Mouse (Mus musculus) brain, embryonic 14.5 days (tissue): ENCODE measurements around the gene Cdkl3. TPM values are rescaled to one million over a fixed set of nuclear protein-coding genes. Genes with fewer than 3 reads are reported as not detected.

Experiments used
- DNase-seq: peaks from one replicate; pipeline ENCODE4 v3.0.0-alpha.2; 2011; ENCODE audit warnings: low read depth
- CTCF ChIP-seq: fragments of 200-500 bp; IDR thresholded peaks from 2 replicates; pipeline ENCODE4 v1.5.1; 2012; ENCODE audit warnings: inconsistent platforms, mild to moderate bottlenecking, moderate library complexity, borderline replicate concordance; ENCODE audit not compliant: insufficient read depth, insufficient read length; ENCODE audit errors: extremely low read depth
- POLR2A ChIP-seq: fragments of 200-500 bp; IDR thresholded peaks from 2 replicates; pipeline ENCODE4 v1.6.1; 2012; ENCODE audit warnings: mild to moderate bottlenecking, inconsistent platforms, borderline replicate concordance; ENCODE audit not compliant: poor library complexity, insufficient read depth, insufficient read length, severe bottlenecking; ENCODE audit errors: extremely low read depth
- polyA plus RNA-seq: library from polyadenylated mRNA; depleted of rRNA; stranded (reverse); fragments of >200 nt; gene quantifications from 2 replicates; pipeline ENCODE4 v1.2.3, GENCODE M21; 2012

Cdkl3 gene
- polyA plus RNA-seq, 1 experiment = 17.1 TPM

DNA sequence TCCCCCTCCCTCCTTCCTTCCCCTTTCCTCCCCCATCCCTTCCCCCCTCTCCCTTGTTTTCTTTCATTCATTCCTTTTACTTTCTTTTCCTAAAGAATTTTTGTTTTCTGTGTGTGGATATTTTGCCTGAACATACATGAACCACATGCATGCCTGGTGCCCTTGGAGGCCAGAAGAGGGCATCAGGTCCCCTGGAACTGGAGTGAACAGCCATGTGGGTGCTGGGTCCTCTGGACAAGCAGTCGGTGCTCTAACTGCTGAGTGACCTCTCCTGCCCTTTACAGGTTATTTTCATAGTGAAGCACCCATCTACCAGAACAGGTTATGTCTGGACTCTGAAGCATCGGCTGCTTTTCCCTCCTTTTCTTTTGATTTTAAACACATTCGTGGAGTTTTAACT lies 60.4 kb downstream of the Cdkl3 start:
- TF ChIP-seq CTCF = peak; percentile 18; the same call in 1 of the 2 replicates
- no peak for TF ChIP-seq POLR2A
- DNase-seq = no peak

DNA sequence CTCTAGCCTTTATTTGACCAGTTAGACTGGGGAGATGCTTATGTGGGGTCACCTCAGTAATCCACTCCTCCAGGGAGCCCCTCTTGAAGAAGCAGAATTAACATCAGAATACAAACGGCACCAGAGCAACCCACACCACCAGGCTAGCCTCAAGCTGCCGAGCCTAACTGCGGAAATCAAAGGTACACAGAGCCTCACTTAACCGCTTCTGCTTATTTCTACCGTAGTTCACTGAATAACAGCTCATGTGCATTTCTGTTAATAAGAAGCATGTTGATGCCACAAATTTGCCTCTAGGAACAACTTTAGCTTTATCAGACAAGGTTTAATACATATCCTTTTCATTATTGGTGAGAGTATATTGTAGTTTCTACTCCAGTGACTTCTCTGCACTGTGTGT lies 61.8 kb downstream of the Cdkl3 start:
- DNase-seq = no peak
- TF ChIP-seq CTCF = no peak
- TF ChIP-seq POLR2A = no peak

DNA sequence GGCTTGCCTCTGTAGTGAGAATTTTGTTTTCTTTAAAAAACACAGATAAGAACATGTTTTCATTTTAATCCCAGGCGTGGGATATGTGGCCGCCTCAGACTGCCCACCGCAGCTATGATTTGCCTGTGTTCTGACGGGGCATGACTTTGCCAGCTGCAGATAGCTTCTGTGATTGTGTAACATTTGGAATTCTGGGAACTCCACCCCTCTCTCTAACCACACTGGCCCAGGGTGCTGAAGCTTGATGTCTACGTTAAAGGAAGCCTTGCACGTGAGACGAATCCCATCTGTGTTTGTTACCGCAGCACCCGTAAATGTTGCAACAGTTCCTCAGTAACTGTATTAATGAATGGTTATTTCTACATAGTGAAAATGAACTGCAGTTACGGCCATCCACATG lies 67.7 kb downstream of the Cdkl3 start:
- TF ChIP-seq POLR2A (no peak), CTCF (no peak)
- DNase-seq = no peak

DNA sequence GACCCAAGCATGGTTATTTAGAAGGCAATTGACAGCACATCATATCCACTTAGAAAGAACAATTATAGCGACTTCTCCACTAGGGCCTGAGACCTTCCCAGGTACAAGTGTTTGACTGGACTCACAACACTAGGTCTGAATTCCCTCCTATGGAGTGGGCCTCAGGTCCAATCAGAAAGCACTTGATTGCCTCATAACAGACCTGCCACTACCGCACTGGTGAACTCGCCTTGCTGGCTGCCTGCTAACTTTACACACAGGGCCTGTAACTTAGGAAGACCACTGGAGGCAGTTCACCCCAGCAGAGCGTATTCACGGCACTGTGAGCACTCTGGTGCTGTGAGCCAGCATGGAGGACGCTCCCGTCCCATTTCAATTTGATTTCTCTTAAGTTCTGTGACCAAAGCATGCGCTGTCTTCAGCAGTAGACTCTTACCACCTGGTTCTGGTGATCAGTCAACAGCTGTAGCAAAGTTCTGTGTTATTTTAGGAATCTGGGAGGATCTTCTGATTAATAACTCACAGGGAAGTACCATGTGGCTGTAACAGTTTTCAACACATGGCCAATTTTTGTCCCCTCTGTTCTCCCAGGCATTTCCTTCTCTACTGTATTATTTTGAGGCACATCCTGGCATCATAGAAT lies 69.6 kb downstream of the Cdkl3 start:
- DNase-seq = no peak
- no peak for TF ChIP-seq CTCF
- TF ChIP-seq POLR2A = no peak

DNA sequence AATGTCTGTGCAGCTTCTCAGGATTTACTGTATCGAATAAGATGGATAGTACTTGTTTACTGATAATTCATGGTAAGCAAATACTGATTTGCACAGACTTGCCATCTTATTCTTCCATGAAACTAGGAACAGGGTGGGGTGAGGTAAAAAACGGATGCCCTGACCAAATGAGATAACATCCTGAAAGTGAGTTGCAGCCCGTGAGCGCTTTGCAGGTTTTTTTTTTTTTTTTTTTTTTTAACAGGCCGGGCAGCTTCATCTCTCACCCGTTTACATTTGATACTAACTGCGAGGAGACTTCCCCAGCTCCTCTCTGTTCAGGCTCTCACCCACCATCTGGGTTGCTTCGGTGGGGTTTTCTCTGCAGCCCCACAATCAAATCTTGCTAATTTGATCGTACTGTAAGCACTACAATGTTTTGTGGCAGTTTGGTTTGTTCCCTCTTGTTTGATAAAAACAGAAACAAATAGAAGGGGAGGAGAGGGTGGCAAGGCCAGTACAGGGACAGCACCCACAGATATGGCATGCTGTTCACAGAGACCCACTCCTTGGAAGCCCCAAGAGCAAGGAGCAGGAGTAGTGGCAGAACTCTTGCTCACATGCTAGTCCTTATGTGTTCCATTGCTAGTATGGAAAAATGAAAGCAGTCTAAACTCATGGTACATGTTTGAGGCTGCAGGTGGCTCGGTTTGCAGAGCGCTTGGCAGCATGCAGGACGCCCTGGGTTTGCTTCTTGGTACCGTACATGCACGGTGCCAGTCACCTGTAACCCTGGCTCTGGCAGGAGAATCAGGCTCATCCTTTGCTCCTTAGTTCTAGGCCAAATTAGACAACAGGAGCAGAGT lies 70.8 kb downstream of the Cdkl3 start:
- no peak for DNase-seq
- no peak for TF ChIP-seq POLR2A
- no peak for TF ChIP-seq CTCF

DNA sequence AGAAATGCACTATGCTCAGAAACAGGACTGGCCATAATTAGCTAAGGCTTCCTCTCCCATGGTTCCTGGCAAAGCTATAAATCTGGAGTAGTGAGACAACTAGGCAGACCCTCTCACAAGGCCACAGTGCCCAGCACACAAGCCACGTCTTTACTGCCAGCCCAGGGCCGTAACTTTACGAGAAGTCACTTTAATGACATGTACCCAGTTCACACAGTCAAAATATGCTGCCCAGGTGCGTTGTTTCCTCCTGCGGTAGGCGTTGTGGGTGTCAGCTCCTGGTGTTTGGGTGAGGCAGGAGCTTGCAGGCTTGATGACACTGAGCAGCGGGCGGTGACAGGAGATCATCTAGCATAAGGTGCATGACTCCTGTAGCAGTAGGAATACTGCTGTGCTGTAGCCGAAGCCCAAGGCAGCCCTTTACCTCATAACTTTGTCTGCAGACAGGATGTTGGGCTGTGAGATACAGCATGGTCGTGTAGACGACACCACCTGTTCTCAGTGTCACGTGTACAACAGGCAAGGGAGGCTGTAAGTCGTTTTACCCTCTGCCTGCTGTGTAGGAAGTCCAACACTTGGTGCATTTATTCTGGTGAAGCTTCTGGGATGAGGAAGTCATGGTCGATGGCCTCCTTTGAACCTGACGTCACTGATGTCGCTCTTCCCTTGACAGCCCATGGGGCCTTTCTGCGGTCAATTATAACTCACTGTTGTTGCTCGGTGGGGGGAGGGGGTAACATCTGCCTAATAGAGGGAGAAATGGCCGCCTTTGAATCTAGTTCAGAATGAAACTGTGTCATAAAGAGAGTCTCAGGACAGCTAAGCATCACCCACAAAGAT lies 72.0 kb downstream of the Cdkl3 start:
- DNase-seq = no peak
- TF ChIP-seq POLR2A (no peak), CTCF (no peak)

DNA sequence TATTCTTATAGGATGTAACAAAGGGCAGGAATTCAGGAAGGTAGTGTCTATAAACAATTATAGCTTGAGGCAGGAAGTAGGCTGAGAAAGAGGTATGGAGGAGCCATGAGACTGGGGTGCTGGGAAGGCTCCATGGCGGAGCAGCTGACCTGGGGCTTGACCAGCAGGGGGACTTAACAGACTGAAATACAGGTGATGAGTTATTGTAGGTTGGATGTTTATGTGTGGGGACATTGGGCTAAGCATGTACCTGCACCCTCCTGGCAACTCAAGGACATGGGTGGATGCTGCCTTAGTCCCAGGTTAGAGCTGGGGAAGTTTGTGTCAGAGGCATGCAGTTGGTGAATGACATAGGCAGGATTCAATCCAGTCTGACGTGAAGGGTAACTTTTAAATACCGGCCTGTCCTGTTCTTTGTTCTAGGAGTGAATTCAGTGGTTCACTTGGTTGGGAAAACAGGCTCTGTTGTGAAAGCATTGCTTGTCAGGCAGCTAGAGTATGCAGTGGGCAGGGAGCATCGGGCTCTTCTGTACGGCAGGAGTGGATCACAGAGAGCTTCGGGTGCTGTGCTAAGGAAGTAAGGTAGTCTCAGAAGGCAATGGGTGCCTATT lies 72.8 kb downstream of the Cdkl3 start:
- TF ChIP-seq POLR2A (no peak), CTCF (no peak)
- no peak for DNase-seq

DNA sequence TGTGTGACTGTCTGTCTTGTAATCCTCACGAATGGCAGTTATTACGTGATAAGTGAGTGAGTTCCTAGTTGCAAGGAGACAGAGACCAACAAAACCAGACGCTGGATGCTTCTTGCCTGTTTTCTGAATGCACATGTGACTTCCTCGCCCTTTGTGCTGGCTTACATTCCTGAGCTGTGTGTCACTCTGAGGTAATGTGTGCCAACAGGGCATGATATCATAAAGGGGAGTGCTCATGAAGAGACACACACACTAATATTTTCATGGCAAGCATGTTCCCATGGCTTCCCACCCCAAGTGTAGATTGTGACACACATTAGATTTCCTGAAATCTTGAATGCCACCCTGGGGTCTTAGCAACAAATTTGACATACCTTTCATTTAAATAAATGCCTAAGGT lies 73.9 kb downstream of the Cdkl3 start:
- TF ChIP-seq CTCF = no peak
- TF ChIP-seq POLR2A = no peak
- no peak for DNase-seq

DNA sequence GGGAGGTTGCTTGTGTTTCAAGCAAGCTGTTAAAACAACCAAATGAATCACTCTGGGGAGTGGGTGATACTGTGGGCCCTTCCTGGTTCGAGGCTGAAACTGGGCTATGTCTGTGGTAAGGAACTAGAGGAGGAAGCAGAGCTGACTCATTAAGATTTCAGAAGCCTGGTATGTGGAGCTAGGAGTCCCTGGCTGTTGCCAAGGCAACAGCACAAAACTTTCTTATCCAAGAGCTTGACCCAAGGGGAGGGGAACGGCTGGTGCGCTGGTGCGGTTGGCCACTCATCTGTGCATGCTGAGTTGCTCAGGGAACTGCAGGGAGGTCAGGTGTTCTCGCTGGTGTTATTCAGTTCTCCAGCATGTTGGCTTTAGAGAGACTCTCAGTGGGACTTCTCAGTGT lies 76.0 kb downstream of the Cdkl3 start:
- DNase-seq = peak; percentile 72
- TF ChIP-seq POLR2A (no peak), CTCF (no peak)

DNA sequence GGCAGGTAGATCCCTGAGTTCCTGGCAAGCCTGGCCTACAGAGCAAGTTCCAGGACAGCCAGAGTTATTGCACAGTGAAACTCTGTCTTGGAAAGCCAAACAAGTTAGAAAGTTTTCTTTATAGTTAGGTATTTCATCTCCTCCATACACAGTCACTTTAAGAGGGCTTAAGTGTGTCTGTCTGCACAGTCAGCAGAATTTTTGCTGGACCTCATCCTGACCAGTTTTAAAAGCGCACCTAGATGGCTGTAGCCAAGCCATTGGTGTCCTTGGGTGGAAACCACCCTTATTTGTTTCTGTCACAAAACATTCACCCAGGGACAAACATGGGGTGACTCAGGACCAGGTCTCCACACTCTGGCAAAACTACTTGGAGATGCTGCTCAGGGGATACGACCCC lies 76.6 kb downstream of the Cdkl3 start:
- TF ChIP-seq CTCF = no peak
- TF ChIP-seq POLR2A = no peak
- no peak for DNase-seq

DNA sequence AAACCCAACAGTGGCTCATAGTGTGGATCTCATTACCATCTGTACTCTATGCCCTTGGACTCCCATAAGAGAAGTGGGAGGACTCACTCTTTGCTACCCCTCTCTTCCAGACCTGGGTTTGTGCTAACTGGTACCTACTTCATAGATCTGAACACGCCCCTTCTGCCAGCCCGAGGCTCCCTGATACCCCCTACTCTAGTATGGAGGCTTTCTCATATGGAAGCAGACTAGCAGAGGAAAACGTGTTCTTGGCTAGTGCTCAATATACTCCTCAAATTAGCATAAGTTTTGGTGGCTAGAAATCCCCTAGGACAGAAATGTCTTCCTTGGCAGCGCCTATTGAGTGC lies 81.8 kb downstream of the Cdkl3 start:
- no peak for DNase-seq
- TF ChIP-seq CTCF (no peak), POLR2A (no peak)

DNA sequence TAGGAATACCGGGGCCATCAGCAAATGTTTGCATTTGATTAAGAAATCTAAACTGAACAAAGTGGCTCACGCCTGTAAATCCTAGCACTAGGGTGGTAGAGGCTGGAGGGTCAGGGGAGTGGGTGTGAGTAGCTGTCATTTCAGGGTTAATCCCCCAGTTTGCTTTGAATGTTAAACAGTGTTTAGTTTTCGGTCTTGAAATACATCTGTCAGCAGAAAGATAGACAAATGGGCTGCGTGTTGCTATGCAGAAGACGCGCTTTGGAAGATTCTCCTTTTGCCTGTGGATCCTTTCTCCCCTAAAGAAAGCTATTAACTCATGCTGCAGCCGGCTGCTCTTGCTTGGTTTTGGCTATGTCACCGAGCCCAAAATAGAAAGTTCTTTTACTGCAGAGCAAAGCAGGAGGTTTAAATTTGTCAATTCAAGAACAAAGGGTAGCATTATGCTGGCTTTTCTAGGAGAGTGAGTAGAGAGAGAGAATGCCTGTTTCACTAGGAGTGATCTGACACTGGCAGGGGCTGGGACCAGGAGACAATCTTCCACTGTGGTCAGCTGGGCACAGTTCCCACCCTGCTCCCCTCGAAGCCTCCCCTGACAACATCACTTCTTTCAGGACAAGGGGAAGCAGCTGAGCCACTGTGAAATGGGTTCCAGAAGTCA lies 82.3 kb downstream of the Cdkl3 start:
- TF ChIP-seq CTCF = no peak
- TF ChIP-seq POLR2A = no peak

More for the DNA sequence above, 82.3 kb downstream of the Cdkl3 start:
- peak; percentile 79 for DNase-seq
